Mouse (Mus musculus) heart, postnatal 4 days (tissue): ENCODE measurements around the gene Rftn2. TPM values are rescaled to one million over a fixed set of nuclear protein-coding genes. Genes with fewer than 3 reads are reported as not detected.

Experiments used
- DNase-seq: peaks from one replicate; pipeline ENCODE4 v3.0.0; 2021
- total RNA-seq, 2 experiments: library from RNA; stranded (reverse); gene quantifications; 2 replicates each; pipeline ENCODE4 v1.2.3; 2021

Gene Rftn2
- 10 to 100 TPM; 13.7 to 15.0 TPM for total RNA-seq

- DNase-seq, result peak; percentile 45
These were observed at the start of gene Rftn2 for GRCm38 (mm10) chr1:55226011-55226857. Gene Rftn2 (minus strand): TSS chr1:55226782.

GRCm38 (mm10) chr1:55265447-55265846 lies 38.9 kb upstream of the Rftn2 start:
- no peak for DNase-seq

GRCm38 (mm10) chr1:55264385-55264784 lies 37.8 kb upstream of the Rftn2 start:
- DNase-seq, result no peak

GRCm38 (mm10) chr1:55246374-55246773 lies 19.8 kb upstream of the Rftn2 start:
- no peak for DNase-seq

- peak; percentile 52 for DNase-seq
These were observed 12.7 kb upstream of the Rftn2 start for GRCm38 (mm10) chr1:55239237-55239636.

- no peak for DNase-seq
These were observed 11.9 kb upstream of the Rftn2 start for GRCm38 (mm10) chr1:55238496-55238895.

GRCm38 (mm10) chr1:55237643-55238161 lies 11.1 kb upstream of the Rftn2 start:
- peak; percentile 36 for DNase-seq

- peak; percentile 97 for DNase-seq
These were observed 10.5 kb upstream of the Rftn2 start, which contains the start of gene Mars2 for GRCm38 (mm10) chr1:55236890-55237642. Gene Mars2 (plus strand): TSS chr1:55237177.

- DNase-seq, result no peak
These were observed 9.9 kb upstream of the Rftn2 start for GRCm38 (mm10) chr1:55236487-55236886.

GRCm38 (mm10) chr1:55234910-55235520 lies 8.4 kb upstream of the Rftn2 start:
- DNase-seq, result no peak

GRCm38 (mm10) chr1:55228256-55228884 lies 1.8 kb upstream of the Rftn2 start:
- DNase-seq, result no peak

GRCm38 (mm10) chr1:55227376-55227775 lies 794 bp upstream of the Rftn2 start:
- no peak for DNase-seq

GRCm38 (mm10) chr1:55225398-55225797 lies 1.2 kb downstream of the Rftn2 start:
- DNase-seq, result no peak

GRCm38 (mm10) chr1:55224111-55224510 lies 2.5 kb downstream of the Rftn2 start:
- no peak for DNase-seq

- peak; percentile 2 for DNase-seq
These were observed 3.6 kb downstream of the Rftn2 start for GRCm38 (mm10) chr1:55223026-55223425.

GRCm38 (mm10) chr1:55221352-55221751 lies 5.2 kb downstream of the Rftn2 start:
- DNase-seq, result peak; percentile 60

GRCm38 (mm10) chr1:55217191-55217590 lies 9.4 kb downstream of the Rftn2 start:
- DNase-seq, result peak; percentile 54

GRCm38 (mm10) chr1:55215185-55215813 lies 11.3 kb downstream of the Rftn2 start:
- DNase-seq, result no peak

GRCm38 (mm10) chr1:55213936-55214335 lies 12.6 kb downstream of the Rftn2 start:
- no peak for DNase-seq

- no peak for DNase-seq
These were observed 13.1 kb downstream of the Rftn2 start for GRCm38 (mm10) chr1:55213475-55213874.

- no peak for DNase-seq
These were observed 13.8 kb downstream of the Rftn2 start for GRCm38 (mm10) chr1:55212771-55213170.

GRCm38 (mm10) chr1:55211081-55211480 lies 15.5 kb downstream of the Rftn2 start:
- DNase-seq, result no peak
